Mouse (Mus musculus): ENCODE data around the gene Rnf180. TPM values are rescaled to one million over a fixed set of nuclear protein-coding genes. Genes with fewer than 3 reads are reported as not detected.
A peak's percentile ranks its signal among the peaks of the same experiment; 100 is the strongest.
"Not testable (repeated sequence)": the region's sequence is repeated elsewhere in the genome, so short reads cannot be mapped to it uniquely, and the experiment has no call there.

Gene Rnf180
- 2.7 and 7.8 TPM in 2 replicates for polyA plus RNA-seq (2012; ENCODE audit: insufficient read depth, low replicate concordance)

GRCm38 (mm10) chr13:105294715-105295114 is at the start of gene Rnf180:
Gene Rnf180, minus strand, starts transcription at chr13:105294815.
- peak within 1 kb of the TSS; percentile 92 for H3K4me3 ChIP-seq (replicated peaks)
- no peaks in the 10 kb centered on the region for H3K9me3 ChIP-seq
- H3K36me3 ChIP-seq (replicated peaks; ENCODE audit: low read length): peaks cover 9% of the 10 kb centered on the region
- TF ChIP-seq FLI1 (IDR thresholded peaks at IDR 0.05; ENCODE audit: low read length): no peak
- no peak for TF ChIP-seq GATA1 (IDR thresholded peaks at IDR 0.05; ENCODE audit: borderline replicate concordance, low read length)
- peaks cover 86% of the 10 kb centered on the region for H3K4me1 ChIP-seq
- H3K27me3 ChIP-seq (replicated peaks): no peaks in the 10 kb centered on the region

GRCm38 (mm10) chr13:105331199-105331968 is 36.8 kb upstream of the Rnf180 start:
- Histone ChIP-seq H3K4me3 (replicated peaks) (no peak overlapping the region), H3K36me3 (replicated peaks; ENCODE audit: low read length) (no peaks in the 10 kb centered on the region), H3K4me1 (peaks cover 8% of the 10 kb centered on the region), H3K9me3 (no peaks in the 10 kb centered on the region), H3K27me3 (replicated peaks) (no peaks in the 10 kb centered on the region)
- TF ChIP-seq FLI1 (IDR thresholded peaks at IDR 0.05; ENCODE audit: low read length) (no peak), GATA1 (IDR thresholded peaks at IDR 0.05; ENCODE audit: borderline replicate concordance, low read length) (no peak)

GRCm38 (mm10) chr13:105326946-105327345 is 32.3 kb upstream of the Rnf180 start:
- peaks cover 8% of the 10 kb centered on the region for H3K4me1 ChIP-seq
- no peaks in the 10 kb centered on the region for H3K9me3 ChIP-seq
- no peaks in the 10 kb centered on the region for H3K36me3 ChIP-seq (replicated peaks; ENCODE audit: low read length)
- H3K4me3 ChIP-seq (replicated peaks): no peak overlapping the region
- H3K27me3 ChIP-seq (replicated peaks): no peaks in the 10 kb centered on the region
- TF ChIP-seq GATA1 (IDR thresholded peaks at IDR 0.05; ENCODE audit: borderline replicate concordance, low read length): no peak
- no peak for TF ChIP-seq FLI1 (IDR thresholded peaks at IDR 0.05; ENCODE audit: low read length)

GRCm38 (mm10) chr13:105316926-105317325 is 22.3 kb upstream of the Rnf180 start:
- H3K9me3 ChIP-seq: no peaks in the 10 kb centered on the region
- no peaks in the 10 kb centered on the region for H3K27me3 ChIP-seq (replicated peaks)
- H3K36me3 ChIP-seq (replicated peaks; ENCODE audit: low read length): no peaks in the 10 kb centered on the region
- no peak overlapping the region for H3K4me3 ChIP-seq (replicated peaks)
- TF ChIP-seq FLI1 (IDR thresholded peaks at IDR 0.05; ENCODE audit: low read length) (no peak), GATA1 (IDR thresholded peaks at IDR 0.05; ENCODE audit: borderline replicate concordance, low read length) (no peak)
- H3K4me1 ChIP-seq: peaks cover 21% of the 10 kb centered on the region

GRCm38 (mm10) chr13:105316009-105316408 is 21.4 kb upstream of the Rnf180 start:
- Histone ChIP-seq H3K4me1 (peaks cover 21% of the 10 kb centered on the region), H3K9me3 (no peaks in the 10 kb centered on the region), H3K4me3 (replicated peaks) (no peak overlapping the region), H3K27me3 (replicated peaks) (no peaks in the 10 kb centered on the region), H3K36me3 (replicated peaks; ENCODE audit: low read length) (no peaks in the 10 kb centered on the region)
- TF ChIP-seq GATA1 (IDR thresholded peaks at IDR 0.05; ENCODE audit: borderline replicate concordance, low read length): no peak
- TF ChIP-seq FLI1 (IDR thresholded peaks at IDR 0.05; ENCODE audit: low read length): no peak

GRCm38 (mm10) chr13:105312763-105313162 is 18.1 kb upstream of the Rnf180 start:
- TF ChIP-seq GATA1 (IDR thresholded peaks at IDR 0.05; ENCODE audit: borderline replicate concordance, low read length): no peak
- no peak for TF ChIP-seq FLI1 (IDR thresholded peaks at IDR 0.05; ENCODE audit: low read length)
- Histone ChIP-seq H3K27me3 (replicated peaks) (no peaks in the 10 kb centered on the region), H3K4me3 (replicated peaks) (no peak overlapping the region), H3K4me1 (peaks cover 27% of the 10 kb centered on the region), H3K36me3 (replicated peaks; ENCODE audit: low read length) (no peaks in the 10 kb centered on the region), H3K9me3 (no peaks in the 10 kb centered on the region)

GRCm38 (mm10) chr13:105310562-105310961 is 15.9 kb upstream of the Rnf180 start:
- H3K27me3 ChIP-seq (replicated peaks); H3K9me3 ChIP-seq; H3K4me3 ChIP-seq (replicated peaks); H3K36me3 ChIP-seq (replicated peaks; ENCODE audit: low read length): not testable (repeated sequence)
- H3K4me1 ChIP-seq: peaks cover 22% of the 10 kb centered on the region

- TF ChIP-seq GATA1 (IDR thresholded peaks at IDR 0.05; ENCODE audit: borderline replicate concordance, low read length): no peak
- TF ChIP-seq FLI1 (IDR thresholded peaks at IDR 0.05; ENCODE audit: low read length): no peak
- Histone ChIP-seq H3K27me3 (replicated peaks) (no peaks in the 10 kb centered on the region), H3K4me1 (peaks cover 44% of the 10 kb centered on the region), H3K36me3 (replicated peaks; ENCODE audit: low read length) (no peaks in the 10 kb centered on the region), H3K4me3 (replicated peaks) (no peak overlapping the region), H3K9me3 (no peaks in the 10 kb centered on the region)
Measured at GRCm38 (mm10) chr13:105305513-105305912, 10.9 kb upstream of the Rnf180 start.

- Histone ChIP-seq H3K9me3 (no peaks in the 10 kb centered on the region), H3K4me1 (peaks cover 56% of the 10 kb centered on the region), H3K36me3 (replicated peaks; ENCODE audit: low read length) (no peaks in the 10 kb centered on the region), H3K27me3 (replicated peaks) (no peaks in the 10 kb centered on the region), H3K4me3 (replicated peaks) (no peak overlapping the region)
- TF ChIP-seq FLI1 (IDR thresholded peaks at IDR 0.05; ENCODE audit: low read length) (no peak), GATA1 (IDR thresholded peaks at IDR 0.05; ENCODE audit: borderline replicate concordance, low read length) (no peak)
Measured at GRCm38 (mm10) chr13:105304054-105304453, 9.4 kb upstream of the Rnf180 start.

GRCm38 (mm10) chr13:105300009-105300346 is 5.4 kb upstream of the Rnf180 start:
- Histone ChIP-seq H3K4me1 (peaks cover 81% of the 10 kb centered on the region), H3K27me3 (replicated peaks) (no peaks in the 10 kb centered on the region), H3K36me3 (replicated peaks; ENCODE audit: low read length) (no peaks in the 10 kb centered on the region), H3K9me3 (no peaks in the 10 kb centered on the region), H3K4me3 (replicated peaks) (peak overlapping the region; percentile 81)
- TF ChIP-seq GATA1 (IDR thresholded peaks at IDR 0.05; ENCODE audit: borderline replicate concordance, low read length) (peak; percentile 47; the same call in 1 of the 3 replicates), FLI1 (IDR thresholded peaks at IDR 0.05; ENCODE audit: low read length) (peak; percentile 81)
